Mouse (Mus musculus) liver, embryonic 14.5 days (tissue): Measurements from ENCODE around the gene H2afv. TPM values are rescaled to one million over a fixed set of nuclear protein-coding genes. Genes with fewer than 3 reads are reported as not detected.
A peak's percentile ranks its signal among the peaks of the same experiment; 100 is the strongest.

ENCODE experiments used
- ATAC-seq: fragments of 200-750 bp; cut with Nextera tagmentation; 2 replicates; pipeline ENCODE4 v1.8.0; 2017; ENCODE audit warnings: moderate number of reproducible peaks, mild to moderate bottlenecking, moderate library complexity; ENCODE audit not compliant: insufficient read depth
- DNase-seq, 3 experiments: peaks; one replicate each; pipeline ENCODE4 v3.0.0-alpha.2; 2012 to 2013; ENCODE audit warnings: low read depth in 3 of 3, low spot score in 3 of 3
- H3K27ac ChIP-seq: fragments of 300-500 bp; sonication (generic); 2 replicates; pipeline ENCODE4 v1.5.1; 2014; ENCODE audit warnings: moderate library complexity, mild to moderate bottlenecking, control low read depth, inconsistent platforms
- H3K27me3 ChIP-seq: fragments of 300-500 bp; sonication (generic); 2 replicates; pipeline ENCODE4 v1.6.1; 2014; ENCODE audit warnings: mild to moderate bottlenecking, low read length, moderate library complexity; ENCODE audit not compliant: control insufficient read depth, insufficient read depth
- H3K36me3 ChIP-seq: fragments of 300-500 bp; sonication (generic); replicated peaks from 2 replicates; pipeline ENCODE4 v1.6.1; 2014; ENCODE audit warnings: low read depth; ENCODE audit not compliant: control insufficient read depth, insufficient read depth
- H3K4me1 ChIP-seq, 2 experiments: fragments of 200-500 bp in 1 of 2; fragments of 300-500 bp in 1 of 2; sonication (generic) in 1 of 2; replicated peaks; 2 replicates each; pipeline ENCODE4 v1.6.1; 2012 to 2014; ENCODE audit warnings: antibody characterized with exemption in 1 of 2, inconsistent platforms in 1 of 2, low read length in 1 of 2; ENCODE audit not compliant: control insufficient read depth in 2 of 2, insufficient read depth in 2 of 2
- H3K4me2 ChIP-seq: fragments of 300-500 bp; sonication (generic); 2 replicates; pipeline ENCODE4 v1.6.1; 2014; ENCODE audit warnings: low read depth, mild to moderate bottlenecking, control low read depth, moderate library complexity
- H3K4me3 ChIP-seq, 2 experiments: fragments of 200-500 bp in 1 of 2; fragments of 300-500 bp in 1 of 2; sonication (generic) in 1 of 2; 2 replicates each; pipeline ENCODE4 v1.5.1; 2012 to 2014; ENCODE audit warnings: low read depth in 2 of 2, low read length in 2 of 2, mild to moderate bottlenecking in 2 of 2, control low read depth in 1 of 2, inconsistent platforms in 1 of 2, moderate library complexity in 1 of 2; ENCODE audit not compliant: insufficient read depth in 1 of 2
- H3K9ac ChIP-seq: fragments of 300-500 bp; sonication (generic); replicated peaks from 2 replicates; pipeline ENCODE4 v1.6.1; 2014; ENCODE audit warnings: mild to moderate bottlenecking, control low read depth, moderate library complexity
- H3K9me3 ChIP-seq: fragments of 300-500 bp; sonication (generic); 2 replicates; pipeline ENCODE4 v1.6.1; 2016; ENCODE audit warnings: low read length, mixed read lengths; ENCODE audit not compliant: control insufficient read depth
- CTCF ChIP-seq: IDR thresholded peaks from 2 replicates; pipeline ENCODE4 v1.5.1; 2016; ENCODE audit warnings: antibody characterized with exemption, low read depth, control low read depth
- EP300 ChIP-seq: IDR thresholded peaks from 2 replicates; pipeline ENCODE4 v1.6.1; 2016; ENCODE audit warnings: antibody characterized with exemption, low read depth
- WGBS: fragments of 180-500 bp; shearing (Covaris S2); extraction: QIAGEN DNeasy Blood & Tissue Kit; methylation state at CpG from one replicate; pipeline ENCODE4 v1.1.7; 2014; ENCODE audit not compliant: insufficient replicate concordance; 5-methylcytosine and 5-hydroxymethylcytosine counted together
- polyA plus RNA-seq, 2 experiments: library from polyadenylated mRNA; depleted of rRNA in 1 of 2; stranded (reverse) in 1 of 2; unstranded in 1 of 2; fragments of >200 nt; fragmentation: Nextera tagmentation in 1 of 2; extraction: Ambion mirVana in 1 of 2; gene quantifications; 2 replicates each; pipeline versions ENCODE4 v1.2.1 to v1.2.3; 2012 to 2014

The H2afv gene
- polyA plus RNA-seq, 2 experiments: 44.2 to 117 TPM

DNA sequence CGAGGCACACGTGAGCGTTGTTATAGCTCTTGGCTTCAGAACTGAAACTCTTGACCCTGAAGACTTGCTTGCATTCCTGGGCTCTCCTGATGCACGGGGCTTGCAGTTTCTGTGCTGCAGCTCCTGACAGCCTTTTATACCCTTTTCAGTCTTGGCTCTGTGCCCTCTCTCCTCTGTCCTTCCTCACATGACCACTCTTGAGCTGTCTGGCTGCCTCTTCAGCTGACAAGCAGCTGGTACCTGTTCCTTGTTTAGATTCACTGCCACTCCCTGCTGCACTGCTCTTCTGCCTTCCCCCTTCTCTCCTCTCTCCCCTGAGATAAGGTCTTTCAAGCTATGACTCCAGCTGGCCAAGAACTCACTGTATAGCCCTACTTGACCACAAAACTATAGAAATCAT, 3.2 kb upstream of the H2afv start:
- H3K27ac ChIP-seq: no peak overlapping the region
- TF ChIP-seq EP300 (no peak), CTCF (no peak)
- DNase-seq: no peak
- 88% methylated on average over 4 of the region's 4 CpGs for WGBS
- H3K4me2 ChIP-seq: no peak overlapping the region
- peaks cover 7% of the 10 kb centered on the region in 2 experiments for H3K4me1 ChIP-seq
- no peaks in the 10 kb centered on the region for H3K36me3 ChIP-seq
- no peaks in the 10 kb centered on the region for H3K27me3 ChIP-seq
- no peak overlapping the region for H3K9ac ChIP-seq
- no peak overlapping the region for H3K4me3 ChIP-seq
- no peak for ATAC-seq
- H3K9me3 ChIP-seq: no peaks in the 10 kb centered on the region

DNA sequence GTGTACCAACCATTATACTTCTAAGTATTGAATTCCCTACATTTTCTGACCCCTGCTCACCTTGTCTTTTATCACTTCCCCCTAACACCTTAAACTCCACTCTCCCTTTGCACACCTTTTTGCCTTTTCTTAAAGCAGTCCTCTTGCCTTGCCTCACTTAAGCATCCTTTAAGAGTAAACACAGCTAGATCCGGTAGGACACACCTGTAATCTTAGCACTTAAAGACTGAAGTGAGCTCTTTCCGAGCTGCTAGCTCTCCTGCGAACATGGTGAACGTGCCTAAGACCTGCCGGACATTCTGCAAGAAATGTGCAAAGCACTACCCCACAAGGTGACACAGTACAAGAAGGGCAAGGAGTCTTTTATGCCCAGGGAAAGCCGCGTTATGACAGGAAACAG, 1.7 kb upstream of the H2afv start:
- Histone ChIP-seq H3K9ac (no peak overlapping the region), H3K9me3 (no peaks in the 10 kb centered on the region), H3K27me3 (no peaks in the 10 kb centered on the region), H3K27ac (no peak overlapping the region), H3K4me3 (no peak overlapping the region), H3K4me2 (no peak overlapping the region), H3K36me3 (peaks cover 6% of the 10 kb centered on the region), H3K4me1 (peaks cover 7 to 9% of the 10 kb centered on the region in 2 experiments)
- no peak for ATAC-seq
- TF ChIP-seq CTCF: no peak
- TF ChIP-seq EP300: no peak
- DNase-seq: no peak
- 79% methylated on average over 7 of the region's 7 CpGs for WGBS

DNA sequence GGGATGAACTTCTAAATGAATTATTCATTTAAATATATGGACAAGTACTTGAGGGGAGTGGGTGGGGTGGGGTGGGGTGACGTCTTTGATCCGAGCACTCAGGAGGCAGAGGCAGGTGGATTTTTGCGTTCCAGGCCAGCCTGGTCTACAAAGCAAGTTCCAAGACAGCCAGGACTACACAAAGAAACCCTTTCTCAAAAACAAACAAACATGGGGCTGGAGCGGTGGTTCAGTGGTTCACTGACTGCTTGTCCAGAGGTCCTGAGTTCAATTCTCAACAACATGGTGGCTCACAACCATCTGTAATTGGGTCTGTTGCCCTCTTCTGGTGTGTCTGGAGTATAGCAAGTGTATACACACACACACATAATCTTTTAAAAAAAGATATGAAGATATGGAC, 1.2 kb upstream of the H2afv start:
- no peaks in the 10 kb centered on the region for H3K9me3 ChIP-seq
- peaks cover 7% of the 10 kb centered on the region for H3K36me3 ChIP-seq
- H3K9ac ChIP-seq: peak overlapping the region; percentile 74
- WGBS: 63% methylated on average over 4 of the region's 4 CpGs
- DNase-seq (no peak), ATAC-seq (no peak)
- TF ChIP-seq EP300: no peak
- TF ChIP-seq CTCF: peak; percentile 26
- H3K4me2 ChIP-seq: peak overlapping the region; percentile 90
- no peaks in the 10 kb centered on the region for H3K27me3 ChIP-seq
- peak overlapping the region; percentile 88 for H3K27ac ChIP-seq
- peaks cover 7 to 9% of the 10 kb centered on the region in 2 experiments for H3K4me1 ChIP-seq
- H3K4me3 ChIP-seq: peak overlapping the region in 1 of 2 experiments; percentile 58; a peak in 1 of 4 replicates

DNA sequence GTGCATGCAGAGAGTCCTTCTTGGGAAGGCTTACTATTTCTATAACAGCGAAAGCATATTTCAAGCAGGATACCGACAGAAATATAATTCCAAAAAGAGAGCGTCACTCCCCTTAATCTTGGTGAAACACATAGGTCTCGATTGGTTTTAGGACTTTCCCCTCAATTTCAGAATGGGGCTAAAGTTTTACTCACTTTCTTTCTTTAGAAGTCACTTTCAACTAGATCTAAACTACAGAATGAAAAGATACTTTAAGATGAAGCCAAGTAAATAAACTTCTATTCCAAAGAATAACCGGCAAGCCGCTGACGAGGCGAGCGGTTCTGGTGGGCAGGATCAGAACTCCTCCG, 541 bp downstream of the H2afv start:
- Histone ChIP-seq H3K9me3 (no peaks in the 10 kb centered on the region), H3K36me3 (peaks cover 16% of the 10 kb centered on the region), H3K4me3 (peak overlapping the region; percentile 76 to 97), H3K4me1 (peaks cover 7 to 9% of the 10 kb centered on the region in 2 experiments), H3K27ac (peak overlapping the region; percentile 70), H3K9ac (peak overlapping the region; percentile 97), H3K4me2 (peak overlapping the region; percentile 70), H3K27me3 (no peaks in the 10 kb centered on the region)
- no peak for ATAC-seq
- under 1% methylated on average over 10 of the region's 10 CpGs for WGBS
- TF ChIP-seq EP300 (no peak), CTCF (no peak)
- DNase-seq: no peak

DNA sequence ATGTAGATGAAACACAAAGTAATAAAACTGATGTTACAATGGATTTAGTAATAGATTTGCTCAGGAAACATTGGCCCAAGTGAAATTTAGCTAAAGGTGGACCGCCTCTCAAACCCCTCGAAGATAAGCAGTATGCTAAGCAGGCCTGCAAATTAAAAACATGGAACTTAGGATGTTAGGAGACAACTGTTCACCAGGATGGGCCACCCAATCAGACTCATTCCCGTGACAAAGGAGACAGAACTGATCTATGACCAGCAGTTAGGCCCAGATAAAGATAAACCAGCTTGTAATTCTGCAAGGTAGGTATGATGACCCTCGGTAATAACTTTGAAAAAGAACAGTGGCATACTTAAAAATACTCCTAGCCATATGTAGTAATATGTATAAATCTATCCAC, 1.1 kb downstream of the H2afv start:
- H3K36me3 ChIP-seq: peaks cover 21% of the 10 kb centered on the region
- peak overlapping the region; percentile 97 for H3K9ac ChIP-seq
- H3K27ac ChIP-seq: peak overlapping the region; percentile 70
- ATAC-seq (no peak), DNase-seq (no peak)
- H3K4me2 ChIP-seq: peak overlapping the region; percentile 70
- WGBS: 25% methylated on average over 4 of the region's 4 CpGs
- peaks cover 7 to 9% of the 10 kb centered on the region in 2 experiments for H3K4me1 ChIP-seq
- H3K27me3 ChIP-seq: no peaks in the 10 kb centered on the region
- H3K4me3 ChIP-seq: peak overlapping the region; percentile 76 to 97
- no peak for TF ChIP-seq CTCF
- no peaks in the 10 kb centered on the region for H3K9me3 ChIP-seq
